Mouse (Mus musculus): ENCODE data around the gene 1700001P01Rik.

The 1700001P01Rik gene

GRCm38 (mm10) chr11:97775808-97776496 is at the start of gene 1700001P01Rik:
TSS of gene 1700001P01Rik (minus strand) at chr11:97775918.
- no peak for DNase-seq

GRCm38 (mm10) chr11:97825295-97825694 is 49.6 kb upstream of the 1700001P01Rik start:
- DNase-seq = no peak

- DNase-seq = no peak
Measured at GRCm38 (mm10) chr11:97824895-97825294, 49.2 kb upstream of the 1700001P01Rik start.

- no peak for DNase-seq
Measured at GRCm38 (mm10) chr11:97824168-97824567, 48.5 kb upstream of the 1700001P01Rik start.

- DNase-seq = peak; percentile 70
Measured at GRCm38 (mm10) chr11:97822840-97823603, 47.3 kb upstream of the 1700001P01Rik start.

GRCm38 (mm10) chr11:97821401-97822064 is 45.8 kb upstream of the 1700001P01Rik start:
- DNase-seq = no peak

GRCm38 (mm10) chr11:97820840-97821239 is 45.1 kb upstream of the 1700001P01Rik start:
- DNase-seq = no peak

- no peak for DNase-seq
Measured at GRCm38 (mm10) chr11:97819923-97820322, 44.2 kb upstream of the 1700001P01Rik start.

GRCm38 (mm10) chr11:97819102-97819501 is 43.4 kb upstream of the 1700001P01Rik start:
- no peak for DNase-seq

GRCm38 (mm10) chr11:97818571-97818970 is 42.9 kb upstream of the 1700001P01Rik start:
- DNase-seq = no peak

- no peak for DNase-seq
Measured at GRCm38 (mm10) chr11:97818003-97818402, 42.3 kb upstream of the 1700001P01Rik start.

GRCm38 (mm10) chr11:97817379-97817778 is 41.7 kb upstream of the 1700001P01Rik start:
- no peak for DNase-seq

GRCm38 (mm10) chr11:97816916-97817315 is 41.2 kb upstream of the 1700001P01Rik start:
- DNase-seq = no peak

GRCm38 (mm10) chr11:97816176-97816575 is 40.5 kb upstream of the 1700001P01Rik start:
- no peak for DNase-seq

- no peak for DNase-seq
Measured at GRCm38 (mm10) chr11:97815736-97816135, 40.0 kb upstream of the 1700001P01Rik start.

GRCm38 (mm10) chr11:97813746-97814515 is 38.2 kb upstream of the 1700001P01Rik start:
- no peak for DNase-seq

GRCm38 (mm10) chr11:97813085-97813484 is 37.4 kb upstream of the 1700001P01Rik start:
- no peak for DNase-seq

GRCm38 (mm10) chr11:97812491-97812921 is 36.8 kb upstream of the 1700001P01Rik start:
- no peak for DNase-seq

GRCm38 (mm10) chr11:97811569-97812362 is 36.0 kb upstream of the 1700001P01Rik start:
- DNase-seq = no peak

- no peak for DNase-seq
Measured at GRCm38 (mm10) chr11:97810970-97811369, 35.3 kb upstream of the 1700001P01Rik start.

GRCm38 (mm10) chr11:97810356-97810755 is 34.6 kb upstream of the 1700001P01Rik start:
- DNase-seq = no peak

Measured in cerebellum, adult 11 months (tissue).